Mouse (Mus musculus): Measurements from ENCODE around the gene Grip1. TPM values are rescaled to one million over a fixed set of nuclear protein-coding genes. Genes with fewer than 3 reads are reported as not detected.

Gene Grip1
- polyA plus RNA-seq, 1 experiment from 2014 or later = 0.86 TPM

Other genes with a start within 250 kb of the Grip1 start
- gene Cand1, start 213.8 kb upstream of the Grip1 start, polyA plus RNA-seq (2016; fragmentation: Nextera tagmentation; extraction: Ambion mirVana) = 44.4 and 48.5 TPM in 2 replicates

All from liver, embryonic 12.5 days (tissue).